8 mouse cellular contexts compared by ENCODE assay signal in the genomic region with DNA sequence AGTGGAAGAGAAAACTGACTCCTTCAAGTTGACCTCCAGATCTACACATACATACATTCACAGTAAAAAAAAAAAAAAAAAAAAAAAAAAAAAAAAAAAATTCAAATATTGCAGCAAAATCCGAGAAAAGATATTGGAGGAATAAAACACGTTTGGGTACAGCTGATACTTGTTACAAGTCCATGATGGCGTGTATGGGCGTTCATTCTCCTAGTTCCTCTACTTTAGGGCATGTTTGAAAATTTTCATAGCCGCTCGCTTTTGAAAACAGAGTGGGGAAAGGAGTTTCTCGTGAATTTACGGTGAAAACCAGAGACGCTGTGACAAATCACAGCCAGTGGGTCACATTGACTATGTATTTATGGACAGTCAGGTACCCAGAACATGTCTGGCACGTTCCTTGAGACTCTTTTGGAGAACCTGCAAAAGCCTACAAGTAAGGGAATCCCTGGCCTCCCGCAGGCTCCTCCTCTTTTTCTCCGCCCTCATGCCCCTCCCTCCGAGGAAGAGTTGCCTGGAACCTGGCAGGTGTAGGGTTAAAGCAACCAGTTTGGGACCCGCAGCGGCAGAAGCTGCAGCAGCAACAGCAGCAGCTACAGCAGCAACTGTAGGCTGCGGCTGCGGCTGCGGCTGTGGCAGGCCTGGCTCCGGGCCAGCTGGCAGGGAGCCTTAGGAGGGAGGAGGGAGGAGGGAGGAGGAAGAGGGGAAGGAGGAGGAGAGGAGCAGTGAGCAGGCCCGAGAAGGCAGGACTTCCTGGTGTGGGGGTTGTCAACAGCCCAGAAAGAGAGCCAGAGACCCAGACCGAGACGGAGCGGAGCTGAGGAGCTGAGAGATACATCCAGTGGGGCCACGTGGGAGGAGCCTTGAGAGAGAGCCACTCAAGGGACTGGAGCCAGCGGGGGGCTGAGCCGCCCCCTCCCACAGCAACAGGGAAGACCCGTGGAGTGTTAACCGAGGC. TPM values are rescaled to one million over a fixed set of nuclear protein-coding genes. Genes with fewer than 3 reads are reported as not detected.
A peak's percentile ranks its signal among the peaks of the same experiment; 100 is the strongest.
DNase-seq lines count a peak whose midpoint lies in the region; ATAC-seq and TF ChIP-seq lines count a peak whose summit lies in the region.

Gene Tsc22d4 (plus strand): TSS at position 517 of the 958 bp plus-strand sequence.

- peak; percentile 78; the same call in 1 of the 2 replicates for TF ChIP-seq POLR2A in cortical plate, adult 2 months (IDR thresholded peaks at IDR 0.05; ENCODE audit: extremely low read depth, insufficient read depth, low read length)

- TF ChIP-seq CTCF in cortical plate, adult 2 months (IDR thresholded peaks at IDR 0.05; ENCODE audit: extremely low read depth, insufficient read depth, low read length), result no peak
- TF ChIP-seq CTCF in hindbrain, postnatal 0 days (IDR thresholded peaks at IDR 0.05; ENCODE audit: low read depth), result no peak

- H3K27ac ChIP-seq in cortical plate, adult 2 months (ENCODE audit: insufficient read depth, low read length), result peak within 1 kb of the TSS; percentile 42; the same call in 1 of the 2 replicates
- H3K27ac ChIP-seq in hindbrain, postnatal 0 days, result peak within 1 kb of the TSS; percentile 86

- peak; percentile 79 for ATAC-seq in hindbrain, postnatal 0 days

- peak within 1 kb of the TSS; percentile 56 for H3K4me3 ChIP-seq in cortical plate, adult 2 months (ENCODE audit: insufficient read depth, low read length)
- peak within 1 kb of the TSS; percentile 64 for H3K4me3 ChIP-seq in hindbrain, postnatal 0 days (ENCODE audit: low read length)
- H3K4me3 ChIP-seq in megakaryocyte, embryonic 14.5 days (replicated peaks), result peak within 1 kb of the TSS; percentile 97

- no peaks in the 10 kb centered on the region for H3K36me3 ChIP-seq in hindbrain, postnatal 0 days (ENCODE audit: insufficient read depth, low read length)
- peaks cover 21% of the 10 kb centered on the region for H3K36me3 ChIP-seq in megakaryocyte, embryonic 14.5 days (replicated peaks; ENCODE audit: low read length)

- no peaks in the 10 kb centered on the region for H3K9me3 ChIP-seq in hindbrain, postnatal 0 days (ENCODE audit: low read length)
- no peaks in the 10 kb centered on the region for H3K9me3 ChIP-seq in megakaryocyte, embryonic 14.5 days

- no peaks in the 10 kb centered on the region for H3K27me3 ChIP-seq in hindbrain, postnatal 0 days (ENCODE audit: insufficient read depth, low read length)
- no peaks in the 10 kb centered on the region for H3K27me3 ChIP-seq in megakaryocyte, embryonic 14.5 days (replicated peaks)

- peak; percentile 93 to 97 for DNase-seq in adrenal gland, adult (ENCODE audit: inconsistent age in 2 of 2, low spot score in 1 of 2)
- peak; percentile 78 to 83 for DNase-seq in gastrocnemius, adult 8-10 months (ENCODE audit: low spot score in 2 of 2)
- DNase-seq in hindbrain, postnatal 0 days (ENCODE audit: low spot score), result peak; percentile 93
- DNase-seq in left cerebral cortex, adult 9 months (ENCODE audit: low spot score in 2 of 2), result peak; percentile 86 to 90
- DNase-seq in right cerebral cortex, postnatal 10 days (ENCODE audit: low spot score in 2 of 2), result peak; percentile 93 to 96
- DNase-seq in urinary bladder, postnatal 25 days (ENCODE audit: low spot score), result peak; percentile 87

- peak within 1 kb of the TSS; percentile 98 for H3K4me2 ChIP-seq in hindbrain, postnatal 0 days (ENCODE audit: low read depth, low read length)

- peak within 1 kb of the TSS; percentile 65 for H3K9ac ChIP-seq in hindbrain, postnatal 0 days (replicated peaks; ENCODE audit: low read length)

- 3% methylated on average over 28 of the region's 28 CpGs for WGBS in hindbrain, postnatal 0 days

- H3K4me1 ChIP-seq in cortical plate, adult 2 months (ENCODE audit: control insufficient read depth, insufficient read depth, low read length), result no peaks in the 10 kb centered on the region
- peaks cover 18% of the 10 kb centered on the region; the same call in 1 of the 2 replicates for H3K4me1 ChIP-seq in hindbrain, postnatal 0 days (ENCODE audit: insufficient read depth, low read length)
- H3K4me1 ChIP-seq in megakaryocyte, embryonic 14.5 days, result peaks cover 66% of the 10 kb centered on the region

RNA-seq across cellular contexts. Expression of gene Tsc22d4, which starts in this region (rescaled TPM):
- polyA plus RNA-seq in cortical plate, adult 2 months (2012; rRNA removed), result 365 and 366 TPM in 2 replicates
- total RNA-seq in gastrocnemius, adult 8-10 months (2022), result 10 to 100 TPM; 39.6 to 68.9 (median 47.7) TPM
- 383 and 444 TPM in 2 replicates for total RNA-seq in hindbrain, postnatal 0 days (2014; rRNA removed)
- polyA plus RNA-seq in hindbrain, postnatal 0 days (2015; fragmentation: Nextera tagmentation; extraction: Ambion mirVana), result 251 and 270 TPM in 2 replicates
- polyA plus RNA-seq in megakaryocyte, embryonic 14.5 days (2012; ENCODE audit: insufficient read depth, low replicate concordance), result 582 and 1,005 TPM in 2 replicates

Comparison
In these comparisons a context has a peak if more than half of its experiments do, and no peak if none do; other contexts are left out.
1. Peak in every context shown above with its lines: DNase-seq, ATAC-seq, H3K4me3 ChIP-seq and H3K27ac ChIP-seq.